Mouse (Mus musculus) limb, embryonic 15.5 days (tissue): ENCODE measurements around the gene Gm5475. TPM values are rescaled to one million over a fixed set of nuclear protein-coding genes. Genes with fewer than 3 reads are reported as not detected.

Experiments
- polyA plus RNA-seq: library from polyadenylated mRNA; unstranded; fragments of >200 nt; fragmentation: Nextera tagmentation; extraction: Ambion mirVana; gene quantifications from 2 replicates; pipeline ENCODE4 v1.2.1, GENCODE M21; 2015

The Gm5475 gene
- polyA plus RNA-seq, 1 experiment from 2014 or later: 0.06 TPM

Other genes starting within 250 kb of the Gm5475 start
- gene Atf1, start 194.3 kb upstream of the Gm5475 start, polyA plus RNA-seq: 38.0 and 45.8 TPM in 2 replicates
- gene Tmprss12, start 141.3 kb upstream of the Gm5475 start, polyA plus RNA-seq: not detected in 2 replicates
- 4.8 and 6.3 TPM in 2 replicates for gene Mettl7a1, start 118.0 kb upstream of the Gm5475 start, polyA plus RNA-seq
- gene Mettl7a3, start 87.2 kb upstream of the Gm5475 start, polyA plus RNA-seq: 0.35 and 0.71 TPM in 2 replicates
- not detected in 2 replicates for gene Methig1, start 69.0 kb upstream of the Gm5475 start, polyA plus RNA-seq
- not detected in 2 replicates for gene Mettl7a2, start 68.9 kb upstream of the Gm5475 start, polyA plus RNA-seq
- not detected in 2 replicates for gene Higd1c, start 57.6 kb upstream of the Gm5475 start, polyA plus RNA-seq
- gene Slc11a2, start 2.9 kb downstream of the Gm5475 start, polyA plus RNA-seq: 20.6 and 21.6 TPM in 2 replicates
- gene Letmd1, start 46.9 kb downstream of the Gm5475 start, polyA plus RNA-seq: 29.6 and 30.5 TPM in 2 replicates
- gene Csrnp2, start 73.3 kb downstream of the Gm5475 start, polyA plus RNA-seq: 13.6 and 15.9 TPM in 2 replicates
- 24.9 and 25.4 TPM in 2 replicates for gene Tfcp2, start 129.9 kb downstream of the Gm5475 start, polyA plus RNA-seq
- 4.9 and 7.4 TPM in 2 replicates for gene Pou6f1, start 177.8 kb downstream of the Gm5475 start, polyA plus RNA-seq
- 166 and 185 TPM in 2 replicates for gene Dazap2, start 193.2 kb downstream of the Gm5475 start, polyA plus RNA-seq
- 34.8 and 36.6 TPM in 2 replicates for gene Smagp, start 214.8 kb downstream of the Gm5475 start, polyA plus RNA-seq
- gene Bin2, start 247.4 kb downstream of the Gm5475 start, polyA plus RNA-seq: 4.8 and 4.9 TPM in 2 replicates